Mouse (Mus musculus) kidney, adult 2 months (tissue): ENCODE results near the gene Mief1.

ENCODE experiments used
- CTCF ChIP-seq: fragments of 200-500 bp; conservative IDR thresholded peaks from 2 replicates; pipeline ENCODE4 v1.5.1; 2011; ENCODE audit warnings: low read depth, mild to moderate bottlenecking, control low read depth, low read length, moderate library complexity, mixed read lengths; ENCODE audit not compliant: insufficient read depth, insufficient read length
- POLR2A ChIP-seq: fragments of 200-500 bp; IDR thresholded peaks from one replicate; pipeline ENCODE4 v1.6.1; 2011; ENCODE audit warnings: low read depth, low read length, control low read depth

GRCm38 (mm10) chr15:80266281-80266680 is 32.5 kb downstream of the Mief1 start:
- TF ChIP-seq CTCF, result peak; percentile 99
- TF ChIP-seq POLR2A, result no peak
